Mouse (Mus musculus) stomach, postnatal 0 days (tissue): Measurements from ENCODE around the gene Rhbdd1.

ENCODE experiments used
- CTCF ChIP-seq: IDR thresholded peaks from 2 replicates; pipeline ENCODE4 v1.5.1; 2016; ENCODE audit warnings: antibody characterized with exemption, low read depth, mild to moderate bottlenecking, moderate library complexity
- EP300 ChIP-seq: optimal IDR thresholded peaks from 2 replicates; pipeline ENCODE3; 2016; ENCODE audit warnings: antibody characterized with exemption

DNA sequence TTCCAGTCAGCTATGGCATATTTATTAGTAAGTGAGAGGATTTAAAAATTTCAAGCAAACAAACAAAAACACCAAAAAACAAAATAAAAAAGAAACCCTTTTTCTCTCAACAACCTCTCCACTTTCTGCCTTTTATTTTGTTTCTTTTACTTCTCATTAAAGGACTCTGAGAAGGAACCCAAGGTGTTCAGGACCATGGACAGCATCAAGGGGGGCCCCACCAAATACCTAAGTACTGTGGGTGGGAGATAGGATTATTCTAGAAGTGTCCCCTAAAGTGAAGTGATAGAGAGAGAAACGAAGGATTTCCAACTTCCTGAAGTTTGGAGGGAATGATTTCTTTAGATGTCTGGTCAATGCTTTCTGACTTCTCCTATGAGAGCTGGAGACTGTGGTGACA is 17.7 kb upstream of the Rhbdd1 start:
- TF ChIP-seq CTCF (no peak), EP300 (no peak)
